Mouse (Mus musculus): ENCODE measurements at regions not wholly inside any gene's neighbourhood (a gene's known extent, or its start where the extent isn't known, plus 50 kb on each side); places are given as distances from the start of the nearest gene placed in this dataset.

DNA sequence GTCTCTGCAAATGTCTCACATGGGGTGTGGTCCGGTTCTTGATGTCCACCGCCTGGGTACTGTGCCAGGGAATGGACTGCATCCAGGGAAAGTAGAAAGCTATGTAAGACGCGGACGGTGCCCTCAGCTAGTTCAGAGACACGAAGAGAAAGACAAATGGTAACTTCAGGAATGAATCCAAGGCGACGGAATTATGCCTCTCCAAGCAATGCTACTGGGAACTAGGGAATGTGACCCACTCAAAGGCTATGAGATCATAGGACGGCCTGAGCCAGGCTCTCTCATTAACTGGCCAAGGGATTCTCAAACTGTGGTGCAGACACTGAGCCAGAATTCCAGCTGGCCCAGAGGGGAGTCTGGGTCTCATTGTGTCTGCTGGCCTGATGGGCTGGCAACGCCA lies 186.5 kb downstream of the Tle3 start:
- no peaks in the 10 kb centered on the region for H3K9me3 ChIP-seq (replicated peaks; ENCODE audit: control insufficient read depth, insufficient read depth, low read length, poor library complexity, severe bottlenecking)
- H3K9ac ChIP-seq (ENCODE audit: low read depth, poor library complexity, severe bottlenecking) = no peak overlapping the region
- H3K4me1 ChIP-seq (ENCODE audit: control insufficient read depth, insufficient read depth, low read length) = no peaks in the 10 kb centered on the region
- no peak overlapping the region for H3K4me3 ChIP-seq (ENCODE audit: low read depth, low read length)
- TF ChIP-seq CTCF (IDR thresholded peaks at IDR 0.05; ENCODE audit: low read depth, low read length) (no peak), POLR2A (IDR thresholded peaks at IDR 0.05; ENCODE audit: insufficient read depth, low read length) (no peak), EP300 (IDR thresholded peaks at IDR 0.05; ENCODE audit: insufficient read depth, low read depth, low read length) (no peak)
- H3K27me3 ChIP-seq (ENCODE audit: control insufficient read depth, insufficient read depth, low read length, poor library complexity, severe bottlenecking) = no peaks in the 10 kb centered on the region
- no peak overlapping the region for H3K27ac ChIP-seq (ENCODE audit: insufficient read depth, low read length)
- no peaks in the 10 kb centered on the region for H3K36me3 ChIP-seq (ENCODE audit: control insufficient read depth, insufficient read depth, low read length, poor library complexity, severe bottlenecking)

DNA sequence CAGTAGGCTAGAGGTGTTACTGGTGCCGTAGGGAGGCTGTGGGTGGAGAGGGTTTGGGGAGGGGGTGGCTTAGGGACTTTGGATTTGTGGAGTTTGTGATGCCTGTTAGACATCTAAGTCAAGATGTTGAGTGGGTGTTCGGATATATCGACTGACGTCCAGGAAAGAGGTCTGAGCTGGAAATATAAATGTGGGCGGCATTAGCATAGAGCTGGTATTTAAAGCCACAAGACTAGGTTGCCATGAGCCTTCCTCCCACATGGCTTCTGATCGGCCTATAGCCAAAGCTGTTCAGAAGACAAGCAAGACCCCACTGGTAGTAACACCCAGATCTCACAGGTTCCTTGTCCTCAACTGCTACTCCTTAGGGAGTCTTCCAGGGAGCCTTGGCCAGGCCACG lies 184.9 kb downstream of the Tle3 start:
- H3K4me3 ChIP-seq (ENCODE audit: low read depth, low read length) = no peak overlapping the region
- no peak overlapping the region for H3K9ac ChIP-seq (ENCODE audit: low read depth, poor library complexity, severe bottlenecking)
- no peak overlapping the region for H3K27ac ChIP-seq (ENCODE audit: insufficient read depth, low read length)
- H3K27me3 ChIP-seq (ENCODE audit: control insufficient read depth, insufficient read depth, low read length, poor library complexity, severe bottlenecking) = no peaks in the 10 kb centered on the region
- no peaks in the 10 kb centered on the region for H3K9me3 ChIP-seq (replicated peaks; ENCODE audit: control insufficient read depth, insufficient read depth, low read length, poor library complexity, severe bottlenecking)
- TF ChIP-seq POLR2A (IDR thresholded peaks at IDR 0.05; ENCODE audit: insufficient read depth, low read length) (no peak), CTCF (IDR thresholded peaks at IDR 0.05; ENCODE audit: low read depth, low read length) (no peak), EP300 (IDR thresholded peaks at IDR 0.05; ENCODE audit: insufficient read depth, low read depth, low read length) (no peak)
- H3K36me3 ChIP-seq (ENCODE audit: control insufficient read depth, insufficient read depth, low read length, poor library complexity, severe bottlenecking) = no peaks in the 10 kb centered on the region
- no peaks in the 10 kb centered on the region for H3K4me1 ChIP-seq (ENCODE audit: control insufficient read depth, insufficient read depth, low read length)

DNA sequence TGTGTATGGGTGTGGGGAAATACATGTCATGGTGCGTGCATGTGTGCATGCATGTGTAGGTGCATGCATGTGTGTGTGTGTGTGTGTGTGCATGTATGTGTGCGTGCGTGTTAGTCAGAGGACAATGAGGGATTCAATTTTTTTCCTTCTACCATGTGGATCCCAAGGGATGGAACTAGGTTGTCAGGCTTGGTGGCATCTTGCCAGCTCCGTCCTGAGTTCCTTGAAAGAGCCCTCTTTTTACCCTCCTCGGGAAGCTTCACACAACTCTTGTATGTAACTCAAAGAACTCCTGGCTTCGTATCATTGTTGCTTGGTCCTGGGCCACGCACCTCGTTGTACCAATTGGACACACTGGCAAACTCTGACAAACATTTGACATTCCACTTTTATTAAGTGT lies 183.0 kb downstream of the Tle3 start:
- H3K9me3 ChIP-seq (replicated peaks; ENCODE audit: control insufficient read depth, insufficient read depth, low read length, poor library complexity, severe bottlenecking) = no peaks in the 10 kb centered on the region
- TF ChIP-seq POLR2A (IDR thresholded peaks at IDR 0.05; ENCODE audit: insufficient read depth, low read length) (no peak), EP300 (IDR thresholded peaks at IDR 0.05; ENCODE audit: insufficient read depth, low read depth, low read length) (no peak), CTCF (IDR thresholded peaks at IDR 0.05; ENCODE audit: low read depth, low read length) (no peak)
- H3K4me3 ChIP-seq (ENCODE audit: low read depth, low read length) = no peak overlapping the region
- no peaks in the 10 kb centered on the region for H3K27me3 ChIP-seq (ENCODE audit: control insufficient read depth, insufficient read depth, low read length, poor library complexity, severe bottlenecking)
- H3K36me3 ChIP-seq (ENCODE audit: control insufficient read depth, insufficient read depth, low read length, poor library complexity, severe bottlenecking) = no peaks in the 10 kb centered on the region
- no peak overlapping the region for H3K9ac ChIP-seq (ENCODE audit: low read depth, poor library complexity, severe bottlenecking)
- no peaks in the 10 kb centered on the region for H3K4me1 ChIP-seq (ENCODE audit: control insufficient read depth, insufficient read depth, low read length)
- no peak overlapping the region for H3K27ac ChIP-seq (ENCODE audit: insufficient read depth, low read length)

DNA sequence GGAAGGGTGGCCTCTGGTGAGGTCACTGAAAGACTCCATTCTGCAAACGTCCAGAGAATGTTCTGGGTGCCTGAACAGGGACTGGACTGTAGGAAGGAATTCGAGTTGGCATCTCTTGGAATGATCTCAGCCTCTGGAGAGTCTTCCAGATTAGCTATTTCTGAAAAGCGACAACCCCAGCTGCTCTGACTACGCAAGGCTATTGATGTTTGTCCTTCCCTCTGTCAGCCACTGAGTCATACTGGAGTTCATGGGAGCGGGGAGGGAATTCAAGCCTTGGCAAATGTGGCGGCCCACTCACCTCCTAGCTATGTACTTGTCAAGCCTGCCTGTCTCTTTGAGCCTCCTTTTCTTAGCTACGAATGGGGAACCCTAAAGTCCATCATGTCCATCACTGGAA lies 182.4 kb downstream of the Tle3 start:
- Histone ChIP-seq H3K4me1 (ENCODE audit: control insufficient read depth, insufficient read depth, low read length) (no peaks in the 10 kb centered on the region), H3K9me3 (replicated peaks; ENCODE audit: control insufficient read depth, insufficient read depth, low read length, poor library complexity, severe bottlenecking) (no peaks in the 10 kb centered on the region), H3K27ac (ENCODE audit: insufficient read depth, low read length) (no peak overlapping the region), H3K9ac (ENCODE audit: low read depth, poor library complexity, severe bottlenecking) (no peak overlapping the region), H3K36me3 (ENCODE audit: control insufficient read depth, insufficient read depth, low read length, poor library complexity, severe bottlenecking) (no peaks in the 10 kb centered on the region), H3K27me3 (ENCODE audit: control insufficient read depth, insufficient read depth, low read length, poor library complexity, severe bottlenecking) (no peaks in the 10 kb centered on the region), H3K4me3 (ENCODE audit: low read depth, low read length) (no peak overlapping the region)
- TF ChIP-seq EP300 (IDR thresholded peaks at IDR 0.05; ENCODE audit: insufficient read depth, low read depth, low read length) = no peak
- no peak for TF ChIP-seq POLR2A (IDR thresholded peaks at IDR 0.05; ENCODE audit: insufficient read depth, low read length)
- no peak for TF ChIP-seq CTCF (IDR thresholded peaks at IDR 0.05; ENCODE audit: low read depth, low read length)

DNA sequence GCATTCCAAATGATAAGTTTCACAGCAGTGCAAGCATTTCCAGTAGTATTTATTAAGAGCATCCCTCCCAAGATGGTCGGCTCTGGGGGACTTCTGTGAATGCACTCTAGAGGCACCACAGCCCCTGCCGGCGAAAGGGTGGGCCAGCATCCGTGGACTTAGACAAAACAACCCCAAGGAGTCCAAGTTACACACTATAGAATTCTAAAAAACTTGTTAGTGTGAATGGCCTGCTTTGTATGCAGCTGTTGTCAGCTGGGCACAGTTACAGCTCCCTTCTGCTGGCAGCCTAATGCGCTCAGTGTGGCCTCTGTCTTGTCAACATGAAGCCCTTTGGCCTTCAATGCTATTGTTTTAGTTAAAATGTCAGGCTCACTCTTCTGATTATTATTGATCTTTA lies 181.5 kb downstream of the Tle3 start:
- H3K9ac ChIP-seq (ENCODE audit: low read depth, poor library complexity, severe bottlenecking) = no peak overlapping the region
- TF ChIP-seq CTCF (IDR thresholded peaks at IDR 0.05; ENCODE audit: low read depth, low read length) = no peak
- no peak for TF ChIP-seq EP300 (IDR thresholded peaks at IDR 0.05; ENCODE audit: insufficient read depth, low read depth, low read length)
- no peak for TF ChIP-seq POLR2A (IDR thresholded peaks at IDR 0.05; ENCODE audit: insufficient read depth, low read length)
- no peak overlapping the region for H3K27ac ChIP-seq (ENCODE audit: insufficient read depth, low read length)
- H3K9me3 ChIP-seq (replicated peaks; ENCODE audit: control insufficient read depth, insufficient read depth, low read length, poor library complexity, severe bottlenecking) = no peaks in the 10 kb centered on the region
- no peaks in the 10 kb centered on the region for H3K4me1 ChIP-seq (ENCODE audit: control insufficient read depth, insufficient read depth, low read length)
- H3K27me3 ChIP-seq (ENCODE audit: control insufficient read depth, insufficient read depth, low read length, poor library complexity, severe bottlenecking) = no peaks in the 10 kb centered on the region
- H3K4me3 ChIP-seq (ENCODE audit: low read depth, low read length) = no peak overlapping the region
- H3K36me3 ChIP-seq (ENCODE audit: control insufficient read depth, insufficient read depth, low read length, poor library complexity, severe bottlenecking) = no peaks in the 10 kb centered on the region

DNA sequence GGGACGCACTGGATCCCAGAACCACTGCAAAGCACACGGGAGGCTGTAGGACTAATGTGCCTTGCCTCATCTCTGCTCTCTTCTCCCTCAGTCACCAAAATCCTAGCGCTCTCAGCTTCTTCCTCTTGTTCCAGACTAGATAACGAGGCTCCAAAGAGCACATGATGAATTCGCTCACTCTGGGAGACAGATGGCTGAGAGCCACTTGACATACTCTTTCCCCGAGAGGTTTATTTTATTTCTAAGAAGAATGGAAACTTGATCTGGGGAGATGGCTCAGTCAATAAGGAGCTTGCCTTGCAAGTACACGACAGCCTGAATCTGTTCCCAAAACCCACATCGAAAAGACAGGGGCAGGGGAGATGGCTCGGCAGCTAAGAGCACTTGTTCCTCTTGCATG lies 179.2 kb downstream of the Tle3 start:
- no peaks in the 10 kb centered on the region for H3K36me3 ChIP-seq (ENCODE audit: control insufficient read depth, insufficient read depth, low read length, poor library complexity, severe bottlenecking)
- no peak for TF ChIP-seq EP300 (IDR thresholded peaks at IDR 0.05; ENCODE audit: insufficient read depth, low read depth, low read length)
- no peak for TF ChIP-seq CTCF (IDR thresholded peaks at IDR 0.05; ENCODE audit: low read depth, low read length)
- no peak for TF ChIP-seq POLR2A (IDR thresholded peaks at IDR 0.05; ENCODE audit: insufficient read depth, low read length)
- H3K27ac ChIP-seq (ENCODE audit: insufficient read depth, low read length) = no peak overlapping the region
- H3K4me3 ChIP-seq (ENCODE audit: low read depth, low read length) = no peak overlapping the region
- H3K4me1 ChIP-seq (ENCODE audit: control insufficient read depth, insufficient read depth, low read length) = no peaks in the 10 kb centered on the region
- H3K27me3 ChIP-seq (ENCODE audit: control insufficient read depth, insufficient read depth, low read length, poor library complexity, severe bottlenecking) = no peaks in the 10 kb centered on the region
- no peak overlapping the region for H3K9ac ChIP-seq (ENCODE audit: low read depth, poor library complexity, severe bottlenecking)
- 0 out of 2 replicates have a peak, but pooled peaks cover 9% of the 10 kb centered on the region for H3K9me3 ChIP-seq (replicated peaks; ENCODE audit: control insufficient read depth, insufficient read depth, low read length, poor library complexity, severe bottlenecking)
